Mouse (Mus musculus) layer of hippocampus, adult 9-11 months (tissue): ENCODE measurements around the gene Msl2.
A peak's percentile ranks its signal among the peaks of the same experiment; 100 is the strongest.

Experiments
- DNase-seq: peaks from one replicate; pipeline ENCODE4 v3.0.0; 2022

Msl2 gene

DNA sequence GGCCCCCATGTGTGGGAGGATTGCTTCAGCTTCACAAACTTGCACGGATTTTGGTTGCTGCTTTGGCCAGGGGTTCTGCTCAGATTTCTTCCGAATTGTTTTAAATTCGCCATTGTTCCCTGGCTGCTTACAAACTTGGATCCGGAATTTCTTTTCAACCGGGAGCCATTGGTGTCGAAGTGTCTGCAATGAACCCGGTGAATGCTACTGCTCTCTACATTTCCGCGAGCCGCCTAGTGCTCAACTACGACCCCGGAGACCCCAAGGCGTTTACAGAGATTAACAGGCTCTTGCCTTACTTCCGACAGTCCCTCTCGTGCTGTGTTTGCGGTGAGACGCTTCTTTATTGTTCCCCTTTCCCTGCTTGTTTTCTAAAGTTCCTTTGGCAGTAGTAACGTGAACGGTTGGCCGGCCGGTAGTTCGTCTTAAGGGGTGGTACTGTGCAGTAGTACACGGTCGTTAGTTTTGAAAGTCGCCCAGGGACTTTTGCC lies 1.2 kb downstream of the Msl2 start:
- no peak for DNase-seq

DNA sequence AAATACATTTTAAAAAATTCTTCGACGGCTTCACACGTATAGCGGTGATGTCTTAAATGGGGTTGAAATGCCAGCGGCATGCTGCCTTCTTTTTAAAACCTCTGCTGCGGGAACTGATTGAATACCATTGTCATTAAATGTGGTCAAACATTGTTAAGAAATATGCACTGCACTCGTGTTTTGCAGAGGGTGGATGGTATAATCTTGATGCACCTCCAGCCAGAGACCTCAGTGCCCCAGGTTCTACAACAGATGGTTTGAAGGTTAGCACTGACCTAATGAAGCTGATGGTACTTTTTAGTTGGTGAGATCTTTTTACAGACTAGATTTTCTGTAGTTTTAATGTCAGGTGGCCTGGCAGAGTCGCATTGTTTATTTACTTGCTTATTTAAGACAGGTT lies 1.8 kb downstream of the Msl2 start:
- DNase-seq = no peak

DNA sequence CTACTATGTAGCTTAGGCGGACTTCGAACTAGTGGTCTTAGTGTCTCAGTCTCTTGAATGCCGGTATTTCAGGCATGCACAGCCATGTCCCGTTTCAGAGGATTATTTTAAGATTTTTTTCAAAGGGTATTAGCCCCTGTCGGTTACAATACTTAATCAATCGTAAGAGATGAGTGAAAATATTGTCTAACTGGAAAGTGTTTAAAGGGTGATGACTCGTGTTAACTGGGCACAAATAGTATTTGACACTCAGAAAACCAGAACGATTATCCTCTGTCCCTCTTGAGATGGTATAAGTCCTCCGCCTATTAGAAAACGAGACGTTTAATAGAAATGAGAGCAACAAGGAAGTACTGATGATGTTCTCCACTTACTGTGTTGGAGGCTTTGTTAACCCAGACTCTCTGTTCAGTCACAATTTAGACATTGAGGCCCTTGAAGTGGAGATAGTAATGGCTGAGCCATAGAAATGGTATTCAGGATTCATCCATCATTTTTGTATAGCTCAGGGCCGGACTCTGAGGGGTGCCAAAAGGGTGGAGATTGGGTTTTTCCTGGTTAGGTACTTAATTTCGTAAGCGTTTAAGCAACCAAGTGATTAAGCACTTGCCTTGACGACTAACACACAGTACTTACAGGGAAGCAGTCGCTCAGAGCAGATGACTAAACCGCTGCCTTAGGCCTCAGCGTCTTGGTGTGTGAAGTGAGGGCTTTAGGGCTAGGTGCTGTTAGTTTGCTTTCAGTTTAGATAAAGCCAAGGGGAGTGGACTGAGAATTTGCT lies 2.4 kb downstream of the Msl2 start:
- DNase-seq = no peak

DNA sequence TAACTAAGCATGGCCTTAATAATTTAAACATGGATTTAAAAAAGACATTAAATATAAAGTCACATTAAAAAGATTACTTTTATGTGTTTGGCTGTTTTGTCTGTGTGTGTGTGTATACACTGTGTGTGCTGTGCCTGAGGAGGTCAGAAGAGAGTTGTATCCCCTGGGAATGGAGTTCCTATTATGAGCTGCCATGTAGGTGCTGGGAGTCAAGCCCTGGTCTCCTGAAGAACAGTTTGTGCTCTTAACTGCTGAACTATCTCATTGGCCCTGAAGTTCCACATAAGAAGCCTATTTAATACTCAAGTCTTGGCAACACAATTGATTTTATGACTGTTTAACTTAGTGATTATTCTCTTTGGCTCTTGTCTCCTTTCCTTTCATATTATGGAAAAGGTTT lies 3.6 kb downstream of the Msl2 start:
- no peak for DNase-seq

DNA sequence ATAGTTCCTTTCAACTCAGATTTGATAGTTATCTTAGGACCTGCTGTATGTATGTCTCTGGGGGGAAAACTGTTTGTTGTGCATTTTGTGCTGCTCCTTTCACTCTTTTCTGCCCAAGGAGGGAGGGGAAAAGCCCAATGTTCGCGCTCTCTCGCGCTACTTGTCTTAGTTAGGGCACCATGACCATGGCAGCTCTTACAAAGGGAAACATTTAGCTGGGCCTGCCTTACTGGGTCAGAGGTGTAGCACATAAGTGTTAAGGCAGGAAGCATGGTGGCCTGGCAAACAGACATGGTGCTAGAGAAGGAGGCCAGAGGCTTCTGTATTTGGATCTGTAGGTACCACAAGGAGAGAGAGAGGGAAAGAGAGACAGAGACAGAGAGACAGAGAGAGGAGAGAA lies 4.7 kb downstream of the Msl2 start:
- DNase-seq = no peak

DNA sequence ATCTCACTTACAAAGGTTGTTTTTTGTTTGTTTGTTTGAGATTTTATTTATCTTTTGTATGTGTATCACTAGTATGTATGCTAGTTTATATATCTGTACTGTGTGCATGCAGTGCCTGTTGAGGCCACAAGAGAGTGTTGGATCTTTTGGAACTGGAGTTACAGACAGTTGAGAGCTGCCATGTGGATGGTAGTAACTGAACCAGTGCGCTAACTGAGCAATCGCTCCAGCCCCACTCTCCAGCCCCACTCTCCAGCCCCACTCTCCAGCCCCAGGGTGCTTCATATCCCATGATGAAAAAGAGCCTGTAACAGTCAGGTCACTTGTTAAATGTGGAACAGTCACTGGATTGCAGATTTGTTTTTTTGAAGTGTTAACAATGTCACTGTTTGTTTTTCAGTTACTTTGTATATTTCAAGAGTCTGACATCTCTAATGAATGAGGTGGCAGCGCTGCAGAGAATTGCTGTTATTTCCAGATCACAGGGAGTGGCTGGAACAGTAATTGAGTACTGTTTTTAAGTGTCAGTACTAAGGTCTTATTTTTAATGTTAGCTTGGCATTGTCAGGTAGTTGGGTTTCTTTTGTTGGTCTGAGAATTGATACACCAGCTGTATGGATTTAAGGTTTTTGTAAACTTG lies 6.3 kb downstream of the Msl2 start:
- DNase-seq = no peak

DNA sequence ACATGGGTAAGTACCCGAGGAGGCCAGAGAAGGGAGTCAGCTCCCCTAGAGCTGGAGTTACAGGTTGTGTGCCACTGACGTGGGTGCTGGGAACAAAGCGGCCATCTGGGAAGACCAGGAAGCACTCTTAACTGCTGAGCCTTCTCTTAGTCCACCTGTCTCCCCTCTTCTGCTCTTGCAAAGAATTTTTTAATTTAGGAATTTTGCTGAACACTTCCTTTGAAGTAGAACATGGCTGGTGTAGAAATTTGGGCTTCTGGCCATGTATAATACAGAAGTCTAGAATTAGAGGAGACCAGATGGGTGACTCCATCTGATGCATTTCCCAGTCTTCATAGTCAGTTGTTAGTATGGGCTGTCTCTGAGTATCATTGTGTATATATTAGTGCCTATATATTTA lies 9.8 kb downstream of the Msl2 start:
- DNase-seq = peak; percentile 46

DNA sequence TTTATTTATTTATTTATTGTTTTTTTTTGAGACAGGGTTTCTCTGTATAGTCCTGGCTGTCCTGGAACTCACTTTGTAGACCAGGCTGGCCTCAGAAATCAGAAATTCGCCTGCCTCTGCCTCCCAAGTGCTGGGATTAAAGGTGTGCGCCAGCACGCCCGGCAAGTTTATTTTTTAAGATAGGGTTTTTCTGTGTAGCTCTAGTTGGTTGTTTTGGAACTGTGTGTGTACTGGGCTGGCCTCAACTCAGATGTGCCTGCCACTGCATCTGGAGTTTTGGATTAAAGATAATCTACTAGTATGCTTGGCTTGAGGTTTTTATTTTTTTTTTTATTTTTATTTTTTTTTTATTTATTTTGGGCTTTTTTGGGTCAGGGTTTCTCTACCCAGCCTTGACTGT lies 21.5 kb downstream of the Msl2 start:
- no peak for DNase-seq

DNA sequence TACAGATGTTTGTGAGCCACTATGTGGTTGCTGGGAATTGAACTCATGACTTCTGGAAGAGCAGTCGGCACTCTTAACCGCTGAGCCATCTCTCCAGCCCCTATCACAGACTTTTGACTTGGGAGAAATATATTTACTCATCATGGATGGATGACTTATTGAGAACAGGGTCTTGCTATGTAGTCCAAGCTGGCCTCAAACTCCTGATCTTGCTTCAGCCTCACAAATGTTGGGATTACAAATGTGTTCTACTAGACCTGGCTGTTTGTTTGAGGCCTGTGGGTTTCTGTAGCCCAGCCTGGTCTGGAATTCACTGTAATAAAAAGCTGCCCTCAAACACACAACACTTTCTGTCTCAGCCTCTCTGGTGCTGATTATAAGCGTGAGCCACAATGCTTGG lies 22.6 kb downstream of the Msl2 start:
- no peak for DNase-seq

DNA sequence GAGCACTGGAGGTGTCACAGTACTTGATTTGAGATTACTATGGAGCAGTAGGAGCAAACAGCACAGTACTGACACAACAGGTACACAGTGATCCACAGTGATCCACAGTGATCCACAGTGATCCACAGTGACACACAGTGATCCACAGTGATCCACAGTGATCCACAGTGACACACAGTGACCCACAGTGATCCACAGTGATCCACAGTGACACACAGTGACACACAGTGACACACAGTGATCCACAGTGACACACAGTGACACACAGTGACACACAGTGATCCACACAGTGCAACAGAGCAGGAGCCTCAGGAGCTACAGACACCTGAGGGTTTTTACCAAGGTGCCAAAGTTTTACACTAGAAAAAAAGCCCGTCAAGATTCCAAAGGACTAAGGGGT lies 23.6 kb downstream of the Msl2 start:
- DNase-seq = no peak

DNA sequence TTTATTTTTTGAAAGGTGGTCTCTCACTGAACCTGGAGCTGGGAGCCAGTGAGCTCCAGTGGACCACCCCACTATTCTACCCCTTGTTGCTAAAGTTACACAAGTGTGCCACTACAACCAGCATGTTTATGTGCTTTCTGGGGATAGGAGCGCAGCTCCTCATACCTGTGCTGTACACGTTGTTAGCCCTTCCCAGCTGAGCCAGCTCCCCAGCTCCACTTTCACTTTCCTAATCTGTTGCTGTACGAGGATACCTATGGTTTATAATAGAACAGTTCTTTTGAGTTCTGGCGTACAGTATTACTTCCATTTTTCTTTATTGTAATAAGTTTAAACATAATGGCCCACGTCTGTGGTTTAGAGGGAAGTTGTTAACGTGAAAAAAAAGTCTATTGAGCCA lies 25.5 kb downstream of the Msl2 start:
- DNase-seq = no peak

DNA sequence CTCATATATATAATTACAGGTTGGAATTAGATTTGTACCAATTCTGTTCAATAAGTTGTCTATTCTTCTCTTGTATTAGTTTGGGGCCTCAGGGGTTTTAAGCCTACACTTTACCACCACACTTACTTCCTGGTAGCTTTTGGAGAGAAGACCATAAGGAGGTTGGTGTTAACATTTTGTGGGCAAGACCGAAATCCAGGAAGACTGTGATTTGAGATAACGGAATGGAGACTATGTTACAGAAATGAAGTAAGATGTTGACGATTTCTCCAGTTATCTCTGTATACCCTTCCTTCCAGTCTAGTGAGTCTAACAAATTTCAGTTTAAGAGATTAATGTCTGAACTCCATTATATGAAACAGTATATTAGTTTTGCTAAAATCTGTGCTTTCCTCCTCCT lies 26.3 kb downstream of the Msl2 start:
- no peak for DNase-seq

DNA sequence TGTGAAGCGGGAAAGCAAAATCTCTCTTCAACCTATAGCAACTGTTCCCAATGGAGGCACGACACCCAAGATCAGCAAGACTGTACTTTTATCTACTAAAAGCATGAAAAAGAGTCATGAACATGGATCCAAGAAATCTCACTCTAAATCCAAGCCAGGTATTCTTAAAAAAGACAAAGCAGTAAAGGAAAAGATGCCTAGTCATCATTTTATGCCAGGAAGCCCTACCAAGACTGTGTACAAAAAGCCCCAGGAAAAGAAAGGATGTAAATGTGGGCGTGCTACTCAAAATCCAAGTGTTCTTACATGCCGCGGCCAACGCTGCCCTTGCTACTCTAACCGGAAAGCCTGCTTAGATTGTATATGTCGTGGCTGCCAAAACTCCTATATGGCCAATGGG lies 27.6 kb downstream of the Msl2 start:
- no peak for DNase-seq

DNA sequence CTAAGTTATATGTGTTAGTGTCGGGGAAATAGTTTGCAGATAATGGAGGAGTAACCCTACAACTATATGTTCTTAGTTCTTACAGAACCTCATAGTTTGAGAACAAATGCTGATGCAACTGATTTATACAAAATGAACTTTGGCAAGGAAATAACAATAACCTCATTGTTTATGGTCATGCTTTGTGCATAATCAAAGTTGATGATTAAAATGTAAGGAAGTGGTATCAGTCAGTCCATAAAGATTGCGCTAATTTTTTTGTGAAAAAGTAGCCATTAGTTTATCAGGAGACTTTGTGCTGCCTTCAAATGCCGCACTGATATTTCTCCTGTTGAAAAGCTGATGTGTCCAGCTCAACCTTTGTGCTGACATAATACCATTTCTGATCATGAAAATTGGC lies 28.4 kb downstream of the Msl2 start:
- no peak for DNase-seq

DNA sequence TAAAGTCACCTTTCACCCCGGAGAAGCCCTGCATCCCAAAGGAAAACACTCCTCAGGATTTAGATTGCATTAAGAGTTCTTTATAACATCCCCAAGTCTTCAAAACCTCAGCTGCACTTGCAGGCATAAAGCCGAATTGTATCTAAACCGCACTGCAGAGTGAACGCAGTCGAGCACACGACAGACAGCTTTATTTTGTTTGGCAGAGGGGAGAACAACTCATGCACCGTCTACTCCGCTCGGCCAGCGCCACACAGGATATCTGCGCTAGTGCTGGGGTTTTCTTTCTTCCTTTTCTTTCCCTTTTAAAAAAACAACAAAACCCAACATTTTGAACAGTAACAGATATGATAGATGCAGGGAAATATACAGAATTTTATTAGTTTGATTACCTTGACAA lies 31.0 kb downstream of the Msl2 start:
- DNase-seq = no peak

DNA sequence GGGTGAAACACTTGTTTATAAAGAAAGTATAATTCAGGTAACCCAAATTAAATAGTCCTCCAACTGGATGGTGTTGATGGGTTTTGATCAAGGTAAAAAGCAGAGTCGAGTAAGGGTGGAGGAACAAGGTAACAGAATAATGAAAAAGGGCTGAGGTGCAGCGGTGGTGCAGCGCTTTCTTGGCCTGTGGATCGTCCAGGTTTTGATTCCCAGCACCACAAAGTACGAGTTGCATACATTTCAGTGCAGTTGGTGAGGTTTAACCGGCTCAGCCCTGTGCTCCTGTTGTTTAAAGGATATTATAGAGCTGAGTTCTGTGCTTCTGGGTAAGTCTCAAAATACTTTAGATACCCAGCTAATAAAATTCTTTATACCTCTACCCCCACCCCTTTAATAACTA lies 31.8 kb downstream of the Msl2 start:
- DNase-seq = no peak

DNA sequence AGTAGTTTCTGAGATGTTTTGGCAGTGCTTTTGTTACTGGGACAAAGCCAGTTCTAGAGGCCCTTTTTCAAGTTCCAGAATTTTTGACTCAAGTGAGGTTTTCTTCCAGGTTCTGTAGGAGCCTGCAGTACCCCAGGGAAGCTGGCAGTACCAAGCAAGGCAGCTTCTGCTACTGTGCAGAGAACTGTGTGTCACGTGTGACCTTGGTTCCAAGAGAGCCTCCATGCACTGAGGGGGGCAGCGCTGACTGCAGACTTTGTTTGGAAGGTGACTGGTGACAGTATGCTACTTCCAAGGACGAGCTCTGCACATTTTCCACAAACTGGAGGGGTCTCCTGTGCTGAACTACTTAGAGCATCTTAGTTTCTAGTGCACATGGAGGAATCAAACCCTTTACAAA lies 33.5 kb downstream of the Msl2 start:
- no peak for DNase-seq

DNA sequence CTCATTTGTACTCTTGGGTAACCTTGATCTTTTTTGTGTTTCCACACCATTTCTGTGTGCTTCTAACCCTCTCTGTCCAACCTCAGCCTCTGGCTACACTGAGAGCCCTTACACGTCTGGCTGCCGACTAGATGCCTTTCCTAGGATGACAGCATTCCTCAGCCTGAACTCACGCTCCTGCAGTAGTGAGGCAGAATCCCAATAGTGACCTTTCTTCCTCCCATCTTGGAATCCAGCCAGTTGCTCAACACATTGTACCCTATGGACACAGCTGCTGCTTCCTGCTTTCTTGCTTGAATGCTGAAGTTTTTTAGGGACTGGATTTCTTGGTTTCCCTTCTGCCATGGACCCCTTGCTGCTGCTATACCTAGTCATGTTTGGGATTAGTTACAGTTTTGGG lies 36.1 kb downstream of the Msl2 start:
- DNase-seq = no peak

DNA sequence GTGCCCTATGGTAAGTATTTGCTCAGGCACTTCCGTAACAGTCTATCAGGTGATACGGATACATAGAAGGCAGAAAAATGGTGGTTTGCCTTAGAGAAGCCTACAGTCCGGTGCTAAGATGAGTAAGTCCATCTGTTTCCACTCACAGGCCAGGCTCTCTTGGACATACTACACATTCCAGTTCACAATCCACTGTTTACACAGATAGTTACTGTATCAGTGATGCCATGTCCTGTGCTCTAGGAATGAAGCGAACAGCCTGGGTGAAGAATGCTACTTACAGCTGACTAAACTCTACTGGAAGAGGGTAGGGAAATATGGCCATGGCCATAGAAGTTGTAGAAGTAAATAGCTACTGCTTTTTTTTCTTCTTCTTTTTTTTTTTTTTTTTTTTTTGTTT lies 39.4 kb downstream of the Msl2 start:
- DNase-seq = no peak

DNA sequence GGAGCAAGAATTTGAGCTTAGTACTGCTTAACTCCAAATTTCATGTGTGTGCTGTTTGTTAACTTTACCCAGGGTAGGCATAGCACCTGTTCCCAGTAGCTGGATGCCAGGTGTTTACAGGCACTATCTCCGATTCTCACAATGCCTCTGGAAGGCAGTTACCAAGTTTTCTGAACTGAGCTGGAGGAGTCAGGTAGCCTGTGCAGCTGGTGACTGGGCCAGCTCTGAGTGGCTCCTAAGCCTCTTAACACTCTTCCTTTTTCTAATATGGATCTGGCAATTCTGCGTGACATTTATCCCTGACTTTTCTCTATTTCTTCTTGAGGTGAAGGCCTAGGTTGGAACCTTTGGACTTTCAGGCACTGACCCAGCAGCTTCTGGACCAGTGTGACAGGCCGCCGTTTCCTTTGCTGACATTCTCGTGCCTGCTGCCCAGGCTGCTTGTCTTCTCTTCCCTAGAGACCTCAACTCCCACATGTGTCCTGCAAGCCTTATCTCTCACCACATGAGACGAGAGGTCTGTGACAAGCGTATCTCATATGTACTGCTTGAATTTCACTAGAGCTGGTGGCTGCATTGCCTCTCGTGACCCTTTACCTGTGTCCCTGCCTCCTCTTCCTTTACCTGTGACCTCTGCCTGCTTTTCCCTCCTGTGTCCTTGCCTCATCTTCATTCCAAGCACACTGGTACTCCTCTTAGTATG lies 40.4 kb downstream of the Msl2 start:
- DNase-seq = no peak

DNA sequence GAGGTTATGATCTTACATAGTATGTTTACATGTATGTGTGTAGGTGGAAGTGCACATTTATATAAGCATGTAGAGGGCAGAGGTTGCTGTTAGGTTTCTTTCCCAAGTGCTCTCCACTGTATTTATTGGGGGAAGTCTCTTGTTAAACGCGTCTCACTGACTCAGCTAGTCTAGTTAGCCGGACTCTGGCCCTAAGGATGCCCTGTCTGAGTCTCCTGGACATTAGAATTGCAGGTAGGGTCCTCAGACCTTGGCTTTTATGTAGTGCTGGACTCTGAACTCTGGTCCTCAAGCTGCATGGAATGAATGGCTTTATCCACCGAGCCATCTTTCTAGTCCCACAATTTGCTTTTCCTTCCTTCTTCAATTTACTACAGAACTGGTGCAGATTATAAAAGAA lies 69.7 kb downstream of the Msl2 start:
- no peak for DNase-seq

DNA sequence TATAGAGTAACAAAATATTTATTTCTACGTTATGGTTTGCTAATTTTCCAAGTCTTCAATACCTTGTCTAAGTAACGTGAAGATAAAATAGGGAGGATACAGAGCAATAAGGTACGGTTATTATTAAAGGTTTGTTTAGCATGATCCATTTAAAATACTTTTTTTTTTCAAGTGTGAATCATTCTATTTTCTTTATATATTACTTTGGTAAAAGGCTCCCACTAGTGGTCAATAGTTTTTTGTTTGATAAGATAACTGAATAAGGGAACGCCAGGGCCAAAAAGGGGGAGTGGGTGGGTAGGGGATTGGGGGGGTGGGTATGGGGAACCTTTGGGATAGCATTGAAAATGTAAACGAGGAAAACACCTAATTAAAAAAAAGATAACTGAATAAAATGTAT lies 79.0 kb downstream of the Msl2 start:
- no peak for DNase-seq
